Mouse (Mus musculus): ENCODE results near the gene Crocc2.

GRCm38 (mm10) chr1:93275561-93275960 lies 107.0 kb downstream of the Crocc2 start:
- TF ChIP-seq CTCF (IDR thresholded peaks at IDR 0.05), result no peak
- TF ChIP-seq POLR2A (IDR thresholded peaks at IDR 0.05; ENCODE audit: insufficient read depth, low read depth, low read length), result no peak

Measured in heart, adult 2 months (tissue).